Mouse (Mus musculus): ENCODE measurements around the gene Dcst1. TPM values are rescaled to one million over a fixed set of nuclear protein-coding genes. Genes with fewer than 3 reads are reported as not detected.

The Dcst1 gene
- polyA plus RNA-seq, 1 experiment, result 3.1 TPM

DNA sequence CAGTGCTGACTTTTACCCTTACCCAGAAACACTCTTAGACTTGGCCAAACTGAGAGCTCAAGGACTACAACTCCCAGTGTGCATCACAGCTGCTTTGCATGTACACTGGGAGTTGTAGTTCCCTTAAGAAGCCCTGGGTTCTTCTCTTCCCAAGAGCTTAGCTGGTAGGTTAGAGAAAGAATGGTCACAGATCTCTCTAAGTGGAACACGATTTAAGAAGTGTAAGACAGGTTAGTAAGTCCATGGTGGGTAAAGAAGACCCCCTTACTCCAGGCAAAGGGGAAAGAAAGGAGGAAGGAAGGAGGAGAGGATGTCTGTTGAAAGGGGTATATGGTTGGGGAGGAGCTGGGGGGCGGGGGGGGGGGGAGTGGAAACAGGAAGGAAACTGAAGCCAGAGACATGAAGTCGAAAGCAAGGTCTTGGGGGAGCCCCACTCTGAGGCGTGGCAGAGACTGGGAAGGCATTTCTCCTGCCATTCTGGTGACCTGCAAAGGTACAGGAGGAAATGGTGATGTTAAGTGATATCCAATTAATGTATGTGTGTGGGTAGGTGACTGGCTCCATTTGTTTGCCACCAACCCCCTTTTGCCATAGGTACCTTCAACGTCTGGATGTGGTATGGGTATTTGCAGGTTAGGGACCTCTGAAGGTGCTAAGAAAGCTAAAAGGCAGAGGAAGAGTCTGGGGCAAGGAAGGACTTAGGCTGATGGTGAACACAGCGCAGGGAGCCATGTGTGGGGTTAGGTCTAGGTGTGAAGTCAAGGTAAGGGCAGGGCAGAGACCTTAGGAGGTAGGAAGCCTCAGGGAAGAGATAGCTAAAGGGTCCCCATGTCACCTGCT is 24.1 kb upstream of the Dcst1 start:
- no peak for DNase-seq (ENCODE audit: low read depth, low spot score)
- WGBS, result 27% methylated on average over 6 of the region's 6 CpGs

- DNase-seq (ENCODE audit: low read depth, low spot score), result peak; percentile 92
These were observed 23.3 kb upstream of the Dcst1 start for GRCm38 (mm10) chr3:89388134-89388881.

GRCm38 (mm10) chr3:89387632-89388031 is 22.6 kb upstream of the Dcst1 start:
- WGBS, result 30% methylated on average over 11 of the region's 11 CpGs

More at GRCm38 (mm10) chr3:89388134-89388881, 23.3 kb upstream of the Dcst1 start:
- WGBS, result 26% methylated on average over 11 of the region's 11 CpGs

GRCm38 (mm10) chr3:89386438-89387420 is 21.7 kb upstream of the Dcst1 start:
- DNase-seq (ENCODE audit: low read depth, low spot score), result no peak
- WGBS, result 56% methylated on average over 17 of the region's 17 CpGs

More at GRCm38 (mm10) chr3:89387632-89388031, 22.6 kb upstream of the Dcst1 start:
- DNase-seq (ENCODE audit: low read depth, low spot score), result no peak

- no peak for DNase-seq (ENCODE audit: low read depth, low spot score)
- 60% methylated on average over 11 of the region's 11 CpGs for WGBS
These were observed 20.4 kb upstream of the Dcst1 start for GRCm38 (mm10) chr3:89385451-89385850.

- WGBS, result 47% methylated on average over 12 of the region's 12 CpGs
- no peak for DNase-seq (ENCODE audit: low read depth, low spot score)
These were observed 19.5 kb upstream of the Dcst1 start for GRCm38 (mm10) chr3:89384331-89385076.

- no peak for DNase-seq (ENCODE audit: low read depth, low spot score)
- WGBS, result 38% methylated on average over 5 of the region's 5 CpGs
These were observed 18.7 kb upstream of the Dcst1 start for GRCm38 (mm10) chr3:89383651-89384255.

- no peak for DNase-seq (ENCODE audit: low read depth, low spot score)
- 76% methylated on average over 5 of the region's 5 CpGs for WGBS
These were observed 17.9 kb upstream of the Dcst1 start for GRCm38 (mm10) chr3:89382950-89383349.

DNA sequence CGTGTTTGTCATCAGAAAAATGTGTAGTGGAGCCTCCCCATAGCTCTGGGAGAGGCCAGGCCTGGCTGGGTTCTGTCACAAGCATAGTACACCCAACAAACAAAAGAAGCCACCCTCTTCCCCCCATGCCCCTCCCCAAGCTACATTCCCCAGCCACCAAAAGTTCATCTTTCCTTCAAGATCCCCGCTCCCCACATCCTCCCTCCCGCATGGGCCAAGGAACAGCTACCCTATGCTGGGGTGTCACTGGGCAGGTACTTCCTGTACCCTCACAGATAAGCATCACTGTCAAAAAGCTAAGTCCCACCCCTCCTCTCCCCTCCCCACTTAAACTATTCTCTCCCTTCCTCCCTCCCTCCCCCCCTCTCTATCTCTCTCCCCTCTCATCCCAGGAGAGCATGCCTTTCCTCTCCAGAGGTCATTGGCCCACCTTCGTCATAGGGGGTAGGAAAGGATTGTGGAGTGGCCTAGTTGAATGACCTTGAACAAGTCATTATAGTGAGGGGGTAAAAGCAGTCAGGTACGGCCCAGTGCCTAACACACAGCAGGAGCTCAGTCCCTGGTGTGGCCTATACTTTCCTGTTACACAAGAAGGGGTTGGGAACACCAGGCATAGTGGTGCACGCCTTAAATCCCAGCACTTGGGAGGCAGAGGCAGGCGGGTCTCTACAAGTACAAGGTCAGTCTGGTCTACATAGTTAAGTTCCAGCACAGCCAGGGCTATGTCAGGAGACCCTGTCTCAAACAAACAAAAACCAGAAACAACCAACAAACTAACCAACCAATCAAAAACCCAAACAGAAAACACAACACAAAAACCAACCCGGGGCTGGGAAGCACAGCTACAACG is 17.2 kb upstream of the Dcst1 start:
- no peak for DNase-seq (ENCODE audit: low read depth, low spot score)
- 86% methylated on average over 9 of the region's 9 CpGs for WGBS

GRCm38 (mm10) chr3:89381233-89381632 is 16.2 kb upstream of the Dcst1 start:
- WGBS, result 86% methylated on average over 11 of the region's 11 CpGs
- DNase-seq (ENCODE audit: low read depth, low spot score), result no peak

- DNase-seq (ENCODE audit: low read depth, low spot score), result no peak
- WGBS, result 92% methylated on average over 18 of the region's 18 CpGs
These were observed 15.7 kb upstream of the Dcst1 start for GRCm38 (mm10) chr3:89380711-89381110.

DNA sequence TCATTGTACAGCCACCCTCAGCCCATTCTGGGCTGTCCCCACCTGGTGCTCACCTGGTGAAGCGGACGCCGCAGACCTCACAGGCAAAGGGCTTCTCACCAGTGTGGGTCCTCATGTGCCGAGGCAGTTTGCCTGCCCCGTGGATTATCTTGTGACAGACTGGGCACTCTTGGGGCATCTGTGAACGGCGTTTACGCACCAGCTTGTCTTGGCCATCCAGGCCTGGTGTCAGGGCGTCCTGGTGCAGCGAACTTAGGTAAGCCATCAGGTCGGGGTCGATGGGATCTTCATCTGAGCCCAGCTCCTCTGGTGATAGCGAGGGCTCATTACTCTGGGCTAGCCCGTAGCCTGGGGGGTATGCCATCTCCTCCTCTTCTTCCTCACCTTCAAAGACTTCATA is 15.2 kb upstream of the Dcst1 start:
- DNase-seq (ENCODE audit: low read depth, low spot score), result no peak
- WGBS, result 89% methylated on average over 14 of the region's 14 CpGs

GRCm38 (mm10) chr3:89379388-89380131 is 14.5 kb upstream of the Dcst1 start:
- 77% methylated on average over 31 of the region's 31 CpGs for WGBS
- DNase-seq (ENCODE audit: low read depth, low spot score), result no peak

DNA sequence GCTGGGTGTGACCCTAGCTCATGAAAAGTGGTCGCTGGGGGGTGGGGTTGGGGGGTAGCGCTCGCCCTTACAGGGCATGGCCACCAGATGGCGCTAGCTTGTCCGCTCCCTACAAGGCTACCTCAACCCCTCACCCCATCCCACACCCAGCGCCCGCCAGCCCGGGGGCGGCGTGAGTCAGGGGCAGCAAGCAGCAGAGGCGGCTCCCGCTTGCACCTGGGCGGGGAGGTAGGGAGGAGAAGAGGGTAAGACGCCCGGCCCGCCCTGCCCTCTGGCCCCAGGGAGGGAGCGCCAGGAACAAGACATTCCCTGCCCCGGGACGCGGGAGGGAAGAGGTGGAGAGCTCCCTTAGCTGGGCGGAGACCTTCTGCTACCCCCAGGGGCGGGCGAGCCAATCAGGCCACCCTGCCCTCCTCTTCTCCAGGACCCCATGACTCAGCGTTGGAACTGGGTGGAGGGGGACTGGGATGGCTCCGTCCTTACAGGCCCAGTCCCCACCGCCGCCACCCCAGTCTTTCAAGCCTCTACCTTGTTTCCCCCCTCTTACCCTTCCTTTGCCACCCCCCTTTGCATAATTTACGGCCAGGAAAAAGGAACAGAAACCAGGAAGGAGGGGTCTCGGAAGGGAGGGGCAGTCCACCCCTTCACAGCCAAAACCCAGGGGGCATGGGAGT is 13.5 kb upstream of the Dcst1 start:
- 5% methylated on average over 29 of the region's 29 CpGs for WGBS
- no peak for DNase-seq (ENCODE audit: low read depth, low spot score)

- 77% methylated on average over 4 of the region's 4 CpGs for WGBS
These were observed 12.8 kb upstream of the Dcst1 start for GRCm38 (mm10) chr3:89377831-89378230.

DNA sequence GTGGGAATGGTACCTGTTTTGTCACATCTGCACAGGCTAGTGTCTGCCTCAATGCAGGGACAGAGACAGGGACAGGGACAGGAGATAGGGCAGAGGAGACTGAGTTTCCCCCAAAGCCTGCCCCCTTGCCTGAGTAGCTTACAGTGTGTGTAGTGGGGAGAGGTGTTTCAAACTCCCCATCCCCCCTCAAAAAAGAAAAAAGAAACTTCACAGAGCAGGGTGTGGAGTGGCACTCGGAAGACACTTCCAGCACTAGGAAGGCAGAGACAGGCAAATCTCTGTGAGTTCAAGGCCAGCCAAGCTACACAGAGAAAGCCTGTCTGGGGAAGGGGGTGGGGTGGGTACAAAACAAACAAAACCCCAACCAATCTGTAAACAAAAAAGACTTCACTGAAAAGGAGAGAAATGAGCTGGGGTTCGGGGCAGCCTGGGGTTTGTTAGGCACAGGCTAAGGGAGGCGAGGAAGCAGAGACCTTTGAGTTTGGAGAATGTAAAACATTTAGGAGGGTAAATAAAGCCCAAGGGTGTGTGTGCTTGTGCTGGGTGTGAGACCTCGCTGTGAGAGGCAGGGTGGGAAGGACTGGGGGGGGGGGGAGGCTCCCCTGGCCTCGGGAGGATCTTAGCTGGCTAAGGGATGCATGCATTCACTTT is 8.7 kb upstream of the Dcst1 start:
- 17% methylated on average over 5 of the region's 5 CpGs for WGBS
- DNase-seq (ENCODE audit: low read depth, low spot score), result no peak

More at GRCm38 (mm10) chr3:89377831-89378230, 12.8 kb upstream of the Dcst1 start:
- DNase-seq (ENCODE audit: low read depth, low spot score), result no peak

All from large intestine, adult 2 months (tissue).